Mouse (Mus musculus): ENCODE results near the gene Rps27.
A peak's percentile ranks its signal among the peaks of the same experiment; 100 is the strongest.

Gene Rps27

GRCm38 (mm10) chr3:90231507-90232333 lies 18.3 kb upstream of the Rps27 start, which contains the start of gene Jtb:
Gene Jtb, plus strand, starts transcription at chr3:90231597.
- DNase-seq (ENCODE audit: low spot score) = peak; percentile 93

- no peak for DNase-seq (ENCODE audit: low spot score)
These were observed 17.6 kb upstream of the Rps27 start for GRCm38 (mm10) chr3:90231075-90231474.

DNA sequence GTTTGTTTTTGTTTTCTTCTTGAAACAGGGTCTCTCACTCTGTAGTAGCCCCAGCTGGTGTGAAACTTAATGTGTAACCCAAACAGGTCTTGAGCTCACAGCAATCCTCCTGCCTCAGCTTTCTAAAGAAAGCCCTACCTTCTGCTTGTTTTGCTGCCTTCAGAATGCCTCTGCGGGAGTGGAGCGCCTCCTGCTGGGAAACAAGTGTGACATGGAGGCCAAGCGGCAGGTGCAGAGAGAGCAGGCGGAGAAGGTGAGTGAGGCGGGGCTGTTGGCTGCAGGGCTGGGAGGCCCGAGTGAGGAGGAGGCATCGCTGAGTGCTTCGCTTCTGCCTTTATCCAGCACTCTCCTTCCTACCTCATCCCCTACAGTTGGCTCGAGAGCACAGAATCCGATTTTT lies 10.9 kb upstream of the Rps27 start:
- no peak for DNase-seq (ENCODE audit: low spot score)

DNA sequence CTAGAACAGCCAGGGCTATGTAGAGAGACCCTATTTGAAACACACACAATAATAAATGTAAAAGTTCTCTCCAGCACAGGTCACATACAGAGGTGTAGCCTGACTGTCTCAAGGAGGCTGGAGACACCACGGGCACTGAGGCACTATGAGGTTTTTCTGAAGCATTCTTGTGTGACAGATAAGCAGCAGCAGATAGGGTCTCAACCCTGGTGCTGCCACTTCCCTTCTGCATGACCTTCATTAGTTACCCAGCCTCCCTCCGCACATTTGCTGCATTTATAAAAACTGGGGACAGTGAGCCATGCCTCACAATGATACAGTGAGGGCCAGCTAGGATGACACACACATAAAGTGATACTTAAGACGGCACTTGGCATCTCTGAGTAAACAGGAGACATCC lies 9.5 kb upstream of the Rps27 start:
- DNase-seq (ENCODE audit: low spot score) = no peak

DNA sequence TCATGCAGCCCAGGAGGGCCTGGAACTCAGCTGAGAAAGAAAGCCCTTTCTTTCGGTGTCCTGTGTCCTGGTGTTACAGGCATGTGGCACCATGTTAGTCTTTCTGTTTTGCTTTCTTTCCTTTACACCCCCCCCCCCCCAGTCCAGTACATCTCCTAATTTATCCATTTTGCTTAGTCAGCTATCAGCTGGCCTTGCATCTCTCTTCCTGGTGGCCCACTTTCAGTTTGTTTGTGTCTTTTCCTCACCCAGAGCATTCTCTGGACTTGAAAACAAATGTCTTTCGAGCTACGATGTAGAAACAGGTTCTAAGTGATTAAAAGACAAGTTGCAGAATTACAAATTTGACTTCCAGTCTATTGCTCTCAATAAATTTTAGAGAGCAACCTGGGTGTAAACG lies 9.0 kb upstream of the Rps27 start:
- no peak for DNase-seq (ENCODE audit: low spot score)

DNA sequence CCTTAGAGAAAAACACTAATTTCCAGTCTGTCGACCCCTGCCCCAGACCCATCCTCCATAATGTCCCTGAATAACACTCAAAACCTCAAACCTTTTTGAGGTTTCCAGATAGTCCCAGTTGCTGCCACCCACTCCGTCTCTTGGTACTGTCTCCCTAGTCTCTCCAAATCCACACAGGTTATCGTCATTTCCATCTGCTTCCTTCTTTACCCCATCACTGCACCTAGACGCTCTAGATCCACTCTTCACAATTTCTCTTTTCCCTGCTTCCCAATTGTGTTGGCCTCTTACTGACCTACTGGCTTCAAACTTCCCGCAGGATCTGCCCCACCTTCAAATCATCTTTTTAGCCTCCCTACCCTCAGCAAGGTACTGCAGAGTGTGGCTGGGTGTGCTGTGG lies 7.7 kb upstream of the Rps27 start:
- no peak for DNase-seq (ENCODE audit: low spot score)

GRCm38 (mm10) chr3:90220531-90220951 lies 7.1 kb upstream of the Rps27 start:
- DNase-seq (ENCODE audit: low spot score) = no peak

DNA sequence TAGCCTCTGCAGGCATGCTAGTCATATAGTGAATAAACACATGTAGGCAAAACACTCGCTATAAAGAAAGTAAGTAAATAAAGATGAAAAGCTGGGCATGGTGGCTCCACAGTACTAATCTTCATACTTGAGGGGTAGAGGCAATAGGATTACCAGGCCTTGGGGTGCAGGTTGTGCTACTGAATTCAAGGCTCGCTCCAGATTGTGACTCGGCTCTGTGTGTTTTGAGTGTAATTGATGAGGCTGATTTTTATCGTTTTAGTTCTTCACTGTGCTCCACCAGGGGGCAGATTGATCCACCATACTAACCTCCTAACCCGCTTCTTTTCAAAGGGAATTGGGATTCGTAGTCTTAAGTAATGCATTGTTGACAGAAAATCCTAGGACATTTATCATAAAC lies 6.6 kb upstream of the Rps27 start:
- DNase-seq (ENCODE audit: low spot score) = peak; percentile 28

DNA sequence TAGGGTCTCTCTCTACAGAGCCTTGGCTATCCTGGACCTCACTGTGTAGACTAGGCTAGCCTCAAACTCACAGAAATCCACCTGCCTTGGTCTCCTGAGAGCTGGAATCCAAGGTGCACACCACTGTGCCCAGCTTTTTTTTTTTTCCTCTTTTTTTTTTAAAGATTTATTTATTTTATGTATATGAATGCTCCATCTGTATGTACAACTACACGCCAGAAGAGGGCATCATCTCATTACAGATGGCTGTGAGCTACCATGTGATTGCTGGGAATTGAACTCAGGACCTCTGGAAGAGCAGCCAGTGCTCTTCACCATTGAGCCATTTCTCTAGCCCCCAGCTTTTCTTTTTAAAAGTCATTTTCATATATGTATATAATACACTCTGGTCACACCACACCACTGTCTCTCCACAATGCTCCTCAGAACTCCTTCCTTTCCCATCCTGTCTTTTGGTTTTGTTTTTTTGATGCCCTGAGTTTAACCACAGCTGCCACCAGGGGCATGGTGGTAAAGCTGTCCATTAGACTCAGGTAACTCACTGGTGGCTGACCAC lies 2.5 kb upstream of the Rps27 start:
- DNase-seq (ENCODE audit: low spot score) = no peak

- no peak for DNase-seq (ENCODE audit: low spot score)
These were observed 669 bp upstream of the Rps27 start for GRCm38 (mm10) chr3:90213956-90214684.

- no peak for DNase-seq (ENCODE audit: low spot score)
These were observed 728 bp downstream of the Rps27 start for GRCm38 (mm10) chr3:90212723-90213122.

GRCm38 (mm10) chr3:90211475-90212398 lies 1.7 kb downstream of the Rps27 start:
- DNase-seq (ENCODE audit: low spot score) = no peak

GRCm38 (mm10) chr3:90209908-90210566 lies 3.4 kb downstream of the Rps27 start:
- no peak for DNase-seq (ENCODE audit: low spot score)

GRCm38 (mm10) chr3:90208662-90209061 lies 4.8 kb downstream of the Rps27 start:
- DNase-seq (ENCODE audit: low spot score) = no peak

DNA sequence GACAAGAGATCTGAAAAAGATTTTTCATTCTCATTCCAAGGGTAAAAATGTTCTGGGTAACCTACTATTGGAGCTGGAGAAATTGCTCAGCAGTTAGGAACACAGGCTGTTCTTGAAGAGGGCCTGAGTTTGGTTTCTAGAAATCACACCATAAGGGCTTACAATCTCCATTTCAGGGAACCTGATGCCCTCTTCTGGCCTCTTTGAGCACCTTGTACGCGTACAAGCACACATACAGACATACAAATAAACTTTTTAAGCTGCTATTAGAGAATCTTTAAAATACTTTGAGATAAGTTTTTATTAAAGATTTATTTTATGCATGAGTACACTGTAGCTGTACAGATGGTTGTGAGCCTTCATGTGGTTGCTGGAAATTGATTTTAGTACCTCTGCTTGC lies 8.9 kb downstream of the Rps27 start:
- DNase-seq (ENCODE audit: low spot score) = no peak

DNA sequence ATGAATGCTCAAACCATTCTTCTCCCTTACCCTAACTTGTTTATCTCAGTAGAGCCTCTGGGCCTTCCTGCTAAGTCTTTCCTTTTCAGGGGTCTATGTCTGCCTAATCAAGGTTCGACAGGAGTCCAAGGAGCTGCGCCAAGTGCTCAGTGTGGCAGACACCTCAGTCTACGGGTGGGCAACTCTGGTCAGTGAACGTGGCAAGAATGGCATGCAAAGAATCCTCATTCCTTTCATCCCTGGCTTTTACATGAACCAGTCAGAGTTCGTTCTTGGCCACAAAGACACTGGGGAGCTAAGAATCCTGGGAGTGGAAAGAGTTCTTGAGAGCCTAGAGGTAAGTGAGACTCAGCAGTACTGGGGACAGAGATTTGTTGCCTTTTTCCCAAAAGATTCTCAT lies 9.8 kb downstream of the Rps27 start:
- no peak for DNase-seq (ENCODE audit: low spot score)

DNA sequence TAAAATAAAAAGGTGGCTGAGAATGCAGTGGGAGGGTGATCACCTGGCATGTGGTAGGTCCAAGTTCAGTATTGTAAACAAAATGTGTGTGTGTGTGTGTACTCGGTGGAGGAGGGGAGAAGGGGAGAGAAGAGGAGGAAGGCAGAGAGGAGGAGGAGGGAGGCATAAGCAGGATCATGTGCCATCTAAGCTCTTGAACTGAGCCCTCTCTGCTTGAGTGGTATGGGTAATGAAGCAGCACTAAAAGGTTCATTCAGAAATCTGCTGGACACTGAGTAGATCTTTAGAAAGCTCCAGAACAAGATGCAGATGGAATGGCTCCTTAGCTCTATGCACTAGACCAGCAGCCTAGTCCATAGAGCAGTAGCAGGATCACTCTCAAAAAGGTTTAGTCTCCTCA lies 10.6 kb downstream of the Rps27 start:
- no peak for DNase-seq (ENCODE audit: low spot score)

DNA sequence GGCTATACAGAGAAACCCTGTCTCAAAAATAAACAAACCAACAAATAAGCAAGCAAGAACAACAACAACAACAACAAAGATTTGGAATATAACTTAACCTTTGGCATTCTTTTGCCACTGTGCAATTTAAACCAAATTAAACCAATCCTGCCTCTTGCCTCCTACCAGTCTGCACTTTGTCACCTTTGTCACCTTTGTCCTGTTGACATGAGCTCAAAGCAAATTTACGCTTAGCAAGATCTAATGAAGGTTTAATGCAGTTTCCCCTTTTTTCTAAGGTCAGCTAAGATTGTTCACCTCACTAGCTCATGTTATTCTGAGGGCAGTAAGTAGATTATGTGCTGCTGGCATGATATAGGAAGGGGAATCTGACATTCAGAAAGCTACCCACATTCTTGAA lies 15.9 kb downstream of the Rps27 start:
- no peak for DNase-seq (ENCODE audit: low spot score)

DNA sequence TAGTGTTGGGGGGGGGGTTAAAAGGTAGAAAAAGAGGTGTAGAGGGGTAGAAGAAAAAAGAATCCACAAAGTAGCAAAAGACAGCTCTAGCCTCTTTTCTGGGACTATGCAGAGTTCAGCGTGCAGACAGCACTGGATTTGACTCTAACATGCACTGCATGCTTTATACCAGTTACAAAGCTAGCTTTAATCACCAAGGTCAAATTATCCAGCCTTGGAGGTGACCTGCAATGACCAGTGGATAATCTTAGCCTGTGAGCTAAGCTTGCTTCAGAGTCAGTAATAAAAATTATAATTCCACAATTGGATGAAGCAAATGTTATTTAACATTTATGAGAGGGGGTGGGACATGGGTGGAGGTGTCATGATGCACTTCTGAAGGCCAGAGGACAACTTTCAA lies 17.8 kb downstream of the Rps27 start:
- no peak for DNase-seq (ENCODE audit: low spot score)

- DNase-seq (ENCODE audit: low spot score) = no peak
These were observed 18.7 kb downstream of the Rps27 start for GRCm38 (mm10) chr3:90194759-90195158.

GRCm38 (mm10) chr3:90190859-90191510 lies 22.5 kb downstream of the Rps27 start:
- no peak for DNase-seq (ENCODE audit: low spot score)

Data from left cerebral cortex, adult 11 months (tissue).